Mouse (Mus musculus) liver, postnatal 0 days (tissue): Measurements from ENCODE around the gene Echdc3.

Experiments
- CTCF ChIP-seq: sonication (generic); IDR thresholded peaks from 2 replicates; pipeline ENCODE4 v1.5.1; 2016; ENCODE audit warnings: antibody characterized with exemption, low read depth
- EP300 ChIP-seq: IDR thresholded peaks from 2 replicates; pipeline ENCODE4 v1.6.1; 2016; ENCODE audit warnings: antibody characterized with exemption, low read depth, mild to moderate bottlenecking

DNA sequence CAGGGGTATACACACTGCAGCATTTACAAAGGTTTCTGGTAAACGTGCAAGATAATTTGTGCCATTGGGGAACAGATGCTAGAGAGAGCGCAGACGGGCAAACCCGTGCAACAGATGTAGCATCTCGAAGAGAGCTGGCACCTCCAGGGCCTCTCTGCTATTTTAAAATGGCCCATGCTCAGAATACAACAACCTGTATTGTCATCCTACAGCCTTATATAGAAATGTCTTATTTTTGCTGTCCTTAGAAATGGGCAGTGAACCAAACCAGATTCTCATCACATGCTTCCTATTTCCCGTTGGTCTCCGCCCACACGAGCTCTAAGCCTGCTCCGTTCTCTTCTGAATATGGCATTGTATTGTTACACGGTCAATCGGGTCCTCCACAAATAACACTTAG, 3.7 kb downstream of the Echdc3 start:
- TF ChIP-seq CTCF (no peak), EP300 (no peak)
